ENCODE assay signal across 7 mouse cellular contexts in the genomic region with DNA sequence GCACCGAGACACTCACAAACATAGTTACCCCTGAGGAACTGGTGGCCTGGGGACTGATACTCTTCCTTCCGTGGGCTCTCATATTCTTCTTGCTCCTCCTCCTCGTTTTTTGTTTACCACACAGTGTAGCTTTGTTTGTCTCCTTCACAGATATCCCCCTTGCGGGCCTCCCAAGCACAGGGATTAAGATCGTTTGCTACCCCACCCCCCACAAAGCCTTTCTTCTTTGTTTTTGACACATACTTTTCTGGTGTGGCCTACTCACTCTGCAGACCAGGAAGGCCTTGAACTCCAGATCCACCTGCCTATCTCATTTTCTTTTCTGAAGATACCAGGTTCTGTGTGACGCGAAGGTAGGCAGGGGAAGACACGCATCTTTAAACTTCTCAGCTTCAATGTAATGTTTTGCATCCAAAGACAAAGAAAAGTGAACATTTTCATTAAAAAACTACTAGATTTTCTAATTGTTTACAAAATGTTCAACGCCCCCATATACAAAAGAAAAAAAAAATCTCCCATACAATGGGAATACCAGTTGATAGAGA. TPM values are rescaled to one million over a fixed set of nuclear protein-coding genes. Genes with fewer than 3 reads are reported as not detected.
A peak's percentile ranks its signal among the peaks of the same experiment; 100 is the strongest.
DNase-seq lines count a peak whose midpoint lies in the region; ATAC-seq and TF ChIP-seq lines count a peak whose summit lies in the region.

No protein-coding gene starts in this region.

- no peaks in the 10 kb centered on the region for H3K9me3 ChIP-seq in forebrain, embryonic 10.5 days
- 0 out of 2 replicates have a peak, but pooled peaks cover 3% of the 10 kb centered on the region for H3K9me3 ChIP-seq in limb, embryonic 13.5 days
- no peaks in the 10 kb centered on the region for H3K9me3 ChIP-seq in stomach, embryonic 16.5 days (replicated peaks; ENCODE audit: control insufficient read depth, low read length)

- peak overlapping the region; percentile 76 for H3K4me2 ChIP-seq in limb, embryonic 13.5 days (replicated peaks)
- H3K4me2 ChIP-seq in stomach, embryonic 16.5 days (ENCODE audit: low read depth, low read length): peak overlapping the region; percentile 76

- no peak overlapping the region for H3K27ac ChIP-seq in spleen, adult 2 months (ENCODE audit: insufficient read depth, low read length)
- peak overlapping the region; percentile 98 for H3K27ac ChIP-seq in forebrain, embryonic 10.5 days
- no peak overlapping the region for H3K27ac ChIP-seq in limb, embryonic 13.5 days
- no peak overlapping the region for H3K27ac ChIP-seq in stomach, embryonic 16.5 days (ENCODE audit: low read length)

- H3K9ac ChIP-seq in limb, embryonic 13.5 days: peak overlapping the region; percentile 96; the same call in 1 of the 2 replicates
- H3K9ac ChIP-seq in stomach, embryonic 16.5 days (ENCODE audit: low read length): peak overlapping the region; percentile 93

- H3K4me3 ChIP-seq in spleen, adult 2 months (ENCODE audit: extremely low read depth, insufficient read depth, insufficient read length): peak overlapping the region; percentile 87; the same call in 1 of the 2 replicates
- H3K4me3 ChIP-seq in forebrain, embryonic 10.5 days: peak overlapping the region; percentile 78
- H3K4me3 ChIP-seq in limb, embryonic 13.5 days: peak overlapping the region; percentile 71
- H3K4me3 ChIP-seq in stomach, embryonic 16.5 days (replicated peaks; ENCODE audit: low read length): peak overlapping the region; percentile 70

- DNase-seq in spleen, adult 2 months (ENCODE audit: low read depth in 1 of 2, low spot score in 2 of 2): no peak
- no peak for DNase-seq in spleen, postnatal 14 days (ENCODE audit: low spot score in 2 of 2)
- no peak for DNase-seq in forebrain, embryonic 10.5 days (ENCODE audit: extremely low spot score, low spot score)
- DNase-seq in right cerebral cortex, adult 2 months (ENCODE audit: low spot score in 2 of 2): no peak
- no peak for DNase-seq in layer of hippocampus, adult 8-10 months (ENCODE audit: low spot score in 2 of 2)

- H3K36me3 ChIP-seq in spleen, adult 2 months (ENCODE audit: control insufficient read depth, insufficient read depth, low read length): no peaks in the 10 kb centered on the region
- H3K36me3 ChIP-seq in forebrain, embryonic 10.5 days (replicated peaks): peaks cover 8% of the 10 kb centered on the region
- H3K36me3 ChIP-seq in limb, embryonic 13.5 days: peaks cover 7% of the 10 kb centered on the region; the same call in 1 of the 2 replicates
- H3K36me3 ChIP-seq in stomach, embryonic 16.5 days (ENCODE audit: control insufficient read depth, insufficient read depth, low read length): 0 out of 2 replicates have a peak, but pooled peaks cover 2% of the 10 kb centered on the region

- no peak for ATAC-seq in limb, embryonic 13.5 days (ENCODE audit: low FRiP score, low read depth)
- ATAC-seq in stomach, embryonic 16.5 days (ENCODE audit: insufficient read depth, low FRiP score): no peak

- TF ChIP-seq CTCF in spleen, adult 2 months (IDR thresholded peaks at IDR 0.05; ENCODE audit: extremely low read depth, insufficient read depth, insufficient read length, insufficient replicate concordance): no peak

- peaks cover 4% of the 10 kb centered on the region for H3K4me1 ChIP-seq in spleen, adult 2 months (ENCODE audit: control insufficient read depth, insufficient read depth, insufficient read length)
- H3K4me1 ChIP-seq in forebrain, embryonic 10.5 days: peaks cover 31% of the 10 kb centered on the region
- H3K4me1 ChIP-seq in limb, embryonic 13.5 days: peaks cover 11% of the 10 kb centered on the region; the same call in 1 of the 2 replicates
- peaks cover 6% of the 10 kb centered on the region for H3K4me1 ChIP-seq in stomach, embryonic 16.5 days (ENCODE audit: control insufficient read depth, insufficient read depth, low read length)

- WGBS in spleen, adult 2 months: 84% methylated on average over 9 of the region's 9 CpGs
- 36% methylated on average over 9 of the region's 9 CpGs for WGBS in forebrain, embryonic 10.5 days
- WGBS in limb, embryonic 13.5 days: 54% methylated on average over 9 of the region's 9 CpGs
- 64% methylated on average over 9 of the region's 9 CpGs for WGBS in stomach, embryonic 16.5 days

- peaks cover 5% of the 10 kb centered on the region for H3K27me3 ChIP-seq in spleen, adult 2 months (ENCODE audit: control insufficient read depth, insufficient read depth, low read length)
- H3K27me3 ChIP-seq in forebrain, embryonic 10.5 days (ENCODE audit: poor library complexity, severe bottlenecking): peaks cover 34% of the 10 kb centered on the region
- H3K27me3 ChIP-seq in limb, embryonic 13.5 days: peaks cover 31% of the 10 kb centered on the region
- peaks cover 18% of the 10 kb centered on the region for H3K27me3 ChIP-seq in stomach, embryonic 16.5 days (ENCODE audit: control insufficient read depth, insufficient read depth, low read length)

- TF ChIP-seq POLR2A in spleen, adult 2 months (IDR thresholded peaks at IDR 0.05; ENCODE audit: low read depth, low read length): no peak

RNA-seq across cellular contexts. Expression of a gene that starts 38.5 kb away (rescaled TPM):
- not detected in 2 replicates for polyA plus RNA-seq in spleen, adult 2 months (2012; rRNA removed)
- 0.20 TPM in 1 of 2 replicates, not detected in the other for polyA plus RNA-seq in forebrain, embryonic 10.5 days (2016; fragmentation: Nextera tagmentation; extraction: Ambion mirVana)
- not detected in 2 replicates for polyA plus RNA-seq in limb, embryonic 13.5 days (2015; fragmentation: Nextera tagmentation; extraction: Ambion mirVana)
- polyA plus RNA-seq in stomach, embryonic 16.5 days (2015; fragmentation: Nextera tagmentation; extraction: Ambion mirVana): 0.17 and 0.29 TPM in 2 replicates
- total RNA-seq in layer of hippocampus, adult 8-10 months (2022): not detected
